Mouse (Mus musculus) CH12F3 (cell line): ENCODE measurements around the gene Nat8f4.
"Not testable (repeated sequence)": the region's sequence is repeated elsewhere in the genome, so short reads cannot be mapped to it uniquely, and the experiment has no call there.

Source experiments
- in situ Hi-C: fragments of 300-500 bp; cut with MboI; formaldehyde crosslinking; loops from 2 replicates; pipeline ENCODE4 v1.14.3; 2020; ENCODE audit warnings: low sequenced_read_pairs

The Nat8f4 gene

GRCm38 (mm10) chr6:85906911-85907351 lies 2.2 kb upstream of the Nat8f4 start:
- in situ Hi-C loops: not testable (repeated sequence)

DNA sequence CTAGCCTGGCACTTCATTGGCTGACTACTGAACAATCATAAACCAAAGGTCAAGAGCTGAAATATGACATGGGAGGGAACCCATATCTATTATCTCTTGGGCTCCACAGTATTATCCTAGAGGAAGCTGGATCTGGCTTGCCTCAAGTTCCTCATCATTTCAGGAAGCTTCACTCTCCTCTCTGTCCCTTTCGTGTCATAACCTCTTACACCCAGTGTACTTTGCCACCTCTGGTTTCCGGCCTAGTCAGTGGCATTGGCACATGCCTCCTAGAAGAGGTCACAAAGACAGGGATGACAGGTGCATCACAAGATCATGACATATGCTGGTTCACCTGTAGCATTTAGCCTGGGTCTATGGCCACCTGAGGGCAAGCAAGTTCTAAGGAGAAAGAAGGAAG lies 2.4 kb downstream of the Nat8f4 start:
- in situ Hi-C loops: no loop called here

GRCm38 (mm10) chr6:85898596-85899475 lies 5.8 kb downstream of the Nat8f4 start:
- in situ Hi-C loops: not testable (repeated sequence)

GRCm38 (mm10) chr6:85895061-85895648 lies 9.5 kb downstream of the Nat8f4 start:
- in situ Hi-C loops: not testable (repeated sequence)

- in situ Hi-C loops: no loop called here
Observed at GRCm38 (mm10) chr6:85888961-85889360, 15.7 kb downstream of the Nat8f4 start.

- in situ Hi-C loops: no loop called here
Observed at GRCm38 (mm10) chr6:85884311-85884710, 20.4 kb downstream of the Nat8f4 start.

DNA sequence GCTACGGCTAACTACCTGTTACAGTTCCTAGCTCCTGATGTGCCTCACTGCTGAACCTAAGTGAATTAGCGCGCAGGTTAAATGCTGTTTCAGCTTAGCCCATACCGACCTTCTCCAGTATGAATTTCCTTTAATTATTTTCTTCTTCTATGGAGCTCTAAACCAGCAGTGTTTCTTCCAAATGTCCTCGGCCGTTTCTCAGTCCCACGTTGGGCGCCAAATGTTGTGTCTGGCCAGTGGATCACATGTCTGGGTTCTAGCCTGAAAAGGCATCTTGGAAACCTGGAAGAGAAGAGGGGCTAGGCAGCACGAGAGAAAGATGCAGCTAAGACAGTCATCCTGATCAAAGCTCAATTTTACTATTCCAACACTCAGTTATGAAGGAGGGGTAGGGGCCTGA lies 21.4 kb downstream of the Nat8f4 start:
- in situ Hi-C loops: not testable (repeated sequence)

- in situ Hi-C loops: not testable (repeated sequence)
Observed at GRCm38 (mm10) chr6:85869006-85869405, 35.7 kb downstream of the Nat8f4 start, which contains the start of gene Nat8f2. Nat8f2 (minus strand) TSS chr6:85869158.

GRCm38 (mm10) chr6:85867726-85868690 lies 36.7 kb downstream of the Nat8f4 start:
- in situ Hi-C loops: no loop called here

DNA sequence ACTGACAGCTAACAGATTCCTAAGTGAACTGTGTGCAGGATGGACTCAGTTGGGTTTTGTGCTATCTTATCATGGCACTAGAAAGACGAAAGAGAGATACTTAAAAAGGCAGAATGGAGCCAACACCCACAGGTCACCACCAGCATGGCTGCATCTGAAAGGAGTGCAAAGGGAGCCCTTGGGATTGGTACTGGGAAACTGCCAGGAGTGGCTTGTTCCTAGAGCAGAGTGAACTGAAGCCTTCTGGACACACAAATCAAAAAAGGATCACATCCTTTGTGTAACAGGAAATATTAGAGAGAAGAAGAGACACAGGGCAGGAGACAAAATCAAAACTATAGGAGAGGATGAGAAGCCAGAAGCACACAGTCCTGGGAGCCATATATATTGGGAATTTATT lies 37.7 kb downstream of the Nat8f4 start:
- in situ Hi-C loops: not testable (repeated sequence)

GRCm38 (mm10) chr6:85866166-85866565 lies 38.5 kb downstream of the Nat8f4 start:
- in situ Hi-C loops: not testable (repeated sequence)

GRCm38 (mm10) chr6:85864900-85865639 lies 39.6 kb downstream of the Nat8f4 start:
- in situ Hi-C loops: not testable (repeated sequence)

GRCm38 (mm10) chr6:85863840-85864239 lies 40.8 kb downstream of the Nat8f4 start:
- in situ Hi-C loops: no loop called here

GRCm38 (mm10) chr6:85863136-85863535 lies 41.5 kb downstream of the Nat8f4 start:
- in situ Hi-C loops: no loop called here

- in situ Hi-C loops: no loop called here
Observed at GRCm38 (mm10) chr6:85862565-85862964, 42.1 kb downstream of the Nat8f4 start.

- in situ Hi-C loops: no loop called here
Observed at GRCm38 (mm10) chr6:85861247-85861646, 43.4 kb downstream of the Nat8f4 start.

DNA sequence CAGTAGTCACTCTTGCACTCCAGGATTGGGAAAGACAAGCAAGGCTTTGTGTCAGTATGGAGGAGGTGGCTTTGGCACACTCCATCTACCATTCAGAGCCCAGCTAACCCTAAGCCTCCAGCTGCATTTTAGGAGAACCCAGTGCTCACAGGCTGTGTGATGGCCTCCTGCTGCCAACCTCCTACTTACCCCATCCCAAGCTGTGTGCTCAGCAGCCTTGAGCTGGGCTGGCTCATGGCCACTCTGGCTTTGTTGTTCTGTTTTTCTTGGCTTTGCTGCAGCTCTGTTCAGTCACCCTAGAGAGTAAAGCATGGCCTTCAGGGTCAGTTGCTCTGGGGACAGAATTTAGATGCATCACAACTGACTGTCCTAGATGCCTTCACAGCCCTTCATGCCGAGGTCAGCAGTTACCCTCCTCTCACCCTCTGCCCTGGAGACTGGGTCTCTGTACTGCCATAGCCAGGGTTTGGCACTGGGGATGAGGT lies 48.4 kb downstream of the Nat8f4 start:
- in situ Hi-C loops: no loop called here

DNA sequence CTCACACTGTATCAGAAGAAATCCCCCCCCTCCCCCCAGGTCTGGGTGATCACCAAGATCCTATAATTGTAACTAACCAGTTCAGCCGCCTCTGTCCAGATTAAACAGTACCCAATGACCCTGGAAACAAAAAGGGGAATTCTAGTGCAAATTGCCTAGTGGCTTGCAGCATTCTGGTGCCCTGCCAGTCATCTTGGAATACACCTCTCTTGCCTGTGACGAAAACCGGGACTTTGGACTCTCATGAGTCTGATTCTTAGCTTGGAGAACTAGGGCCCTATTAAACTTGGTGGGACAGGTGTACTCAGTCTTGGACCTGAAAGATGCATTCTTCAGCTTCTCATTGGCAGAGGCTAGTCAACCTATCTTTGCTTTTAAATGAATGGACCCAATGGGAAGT lies 51.2 kb downstream of the Nat8f4 start:
- in situ Hi-C loops: no loop called here

DNA sequence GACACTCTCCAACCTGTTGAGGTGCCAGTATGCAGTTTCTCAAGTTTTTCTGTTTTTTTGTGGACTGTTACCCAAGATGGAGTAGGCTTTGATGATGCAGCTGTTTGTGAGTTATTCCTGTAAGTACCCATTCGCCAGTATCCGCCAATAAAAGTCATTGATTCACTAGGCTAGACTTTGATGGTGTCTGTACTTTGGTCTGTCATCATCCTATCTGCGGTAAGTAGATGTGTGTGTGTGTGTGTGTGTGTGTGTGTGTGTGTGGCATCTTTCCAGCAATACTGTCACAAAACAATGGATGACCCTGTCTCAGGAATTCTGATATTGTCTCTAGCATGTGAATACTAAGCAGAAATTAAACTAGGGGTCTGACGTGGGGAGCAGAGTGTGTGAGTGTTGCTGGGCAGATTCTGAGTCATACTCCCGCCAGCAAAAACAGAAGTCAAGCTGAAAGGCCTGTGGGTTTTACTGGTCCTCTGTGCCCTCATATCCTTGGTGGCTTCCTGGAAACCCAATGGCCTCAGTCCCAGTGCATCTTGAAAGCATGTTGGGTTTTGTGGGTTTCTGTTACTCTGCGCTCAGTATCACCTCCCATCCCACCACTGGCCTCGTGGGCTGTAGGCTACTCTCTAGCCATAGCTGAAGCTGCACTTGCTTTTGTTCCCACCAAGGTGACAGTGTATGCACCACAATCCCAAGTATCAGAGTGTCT lies 53.5 kb downstream of the Nat8f4 start:
- in situ Hi-C loops: no loop called here
